Mouse (Mus musculus) ES-E14 (cell line): ENCODE data around the gene Bcas3.

Source experiments
- CHD2 ChIP-seq: IDR thresholded peaks from 2 replicates; pipeline ENCODE4 v1.6.1; 2014; ENCODE audit warnings: mild to moderate bottlenecking, low read depth, low read length, inconsistent platforms
- HCFC1 ChIP-seq: IDR thresholded peaks from 2 replicates; pipeline ENCODE4 v1.6.1; 2012; ENCODE audit warnings: low read length, inconsistent platforms, borderline replicate concordance; ENCODE audit not compliant: insufficient read depth
- MAFK ChIP-seq: IDR thresholded peaks from 2 replicates; pipeline ENCODE4 v1.6.1; 2014; ENCODE audit warnings: mild to moderate bottlenecking, low read depth, low read length, inconsistent platforms; ENCODE audit not compliant: insufficient read depth
- ZNF384 ChIP-seq: IDR thresholded peaks from 2 replicates; pipeline ENCODE4 v1.6.1; 2012; ENCODE audit warnings: low read depth, low read length, inconsistent platforms

GRCm38 (mm10) chr11:85638696-85639495, 285.9 kb downstream of the Bcas3 start:
- TF ChIP-seq HCFC1 (no peak), MAFK (no peak), CHD2 (no peak), ZNF384 (no peak)
